Mouse (Mus musculus) R1 (cell line): ENCODE results near the gene Mfsd4a.

ENCODE experiments used
- DNase-seq: peaks from one replicate; pipeline ENCODE4 v3.0.0-alpha.2; 2018; ENCODE audit warnings: low read depth, low spot score

Mfsd4a gene

DNA sequence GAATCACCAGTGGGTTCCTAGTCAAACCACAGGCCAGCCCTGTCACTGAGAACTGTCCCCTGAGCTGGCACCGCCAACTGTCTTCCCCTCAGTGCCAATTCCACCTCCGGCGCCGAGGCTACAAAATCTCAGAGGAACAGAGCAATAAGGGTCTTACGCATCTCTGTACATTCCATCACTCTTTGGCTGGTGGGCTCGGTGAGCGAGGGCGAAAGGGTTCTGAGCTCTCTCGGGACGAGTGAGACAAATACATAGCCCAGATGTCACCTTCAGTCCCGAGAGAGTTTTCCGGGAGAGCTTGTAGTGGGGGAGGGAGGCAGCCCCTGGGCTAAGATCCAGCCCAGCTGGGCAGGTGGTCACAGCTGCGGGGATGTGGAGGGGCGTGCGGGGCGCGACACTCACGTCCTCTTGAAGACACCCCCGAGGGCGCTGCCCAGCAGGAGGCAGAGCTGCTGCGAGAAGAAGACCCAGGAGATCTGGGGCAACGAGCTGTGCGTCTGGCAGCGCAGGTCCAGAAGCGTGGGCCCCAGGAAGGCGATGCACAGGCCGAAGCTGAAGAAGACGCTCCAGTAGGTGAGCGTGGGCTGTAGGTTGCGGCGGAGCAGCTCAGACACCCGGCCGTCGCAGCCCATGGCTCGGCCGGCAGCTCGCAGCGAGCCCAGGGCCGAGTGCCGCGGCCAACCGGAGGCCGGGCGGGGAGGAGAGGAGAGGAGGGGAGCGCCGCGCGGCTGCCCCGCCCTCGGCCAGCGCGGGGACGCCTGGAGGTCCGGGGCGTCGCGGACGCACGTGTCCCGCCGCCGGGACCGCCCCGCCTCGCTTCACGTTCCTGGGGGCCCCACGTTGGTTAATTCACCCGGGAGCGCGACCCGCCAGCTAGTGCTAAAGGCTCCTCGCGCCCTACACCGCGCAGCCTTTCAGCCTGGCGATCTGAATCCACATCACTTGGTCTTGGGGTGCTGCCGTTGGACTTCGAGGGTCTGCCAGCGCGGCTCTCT, at the start of gene Mfsd4a:
Mfsd4a (minus strand) TSS at position 802 of the 995 bp plus-strand sequence.
- DNase-seq: peak; percentile 21

DNA sequence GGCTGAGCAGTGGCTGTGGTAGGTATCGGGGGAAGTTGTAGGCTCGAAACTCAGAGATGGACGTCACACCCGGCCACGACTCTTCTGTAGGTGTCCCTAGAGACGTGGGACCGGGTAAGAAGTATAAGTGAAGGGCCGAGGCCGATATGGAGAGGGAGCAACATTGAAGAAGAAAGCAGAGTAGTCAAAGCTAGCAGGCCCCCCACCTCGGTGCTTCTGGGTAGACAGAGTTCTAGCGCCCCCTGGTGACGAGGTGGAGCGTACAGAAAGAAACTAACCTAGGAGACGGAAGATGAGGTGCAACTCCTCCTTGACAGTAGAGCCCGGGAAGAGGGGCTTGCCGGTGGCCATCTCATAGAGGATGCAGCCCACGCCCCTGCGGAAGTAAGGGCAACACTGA, 48.7 kb upstream of the Mfsd4a start:
- DNase-seq: peak; percentile 76

DNA sequence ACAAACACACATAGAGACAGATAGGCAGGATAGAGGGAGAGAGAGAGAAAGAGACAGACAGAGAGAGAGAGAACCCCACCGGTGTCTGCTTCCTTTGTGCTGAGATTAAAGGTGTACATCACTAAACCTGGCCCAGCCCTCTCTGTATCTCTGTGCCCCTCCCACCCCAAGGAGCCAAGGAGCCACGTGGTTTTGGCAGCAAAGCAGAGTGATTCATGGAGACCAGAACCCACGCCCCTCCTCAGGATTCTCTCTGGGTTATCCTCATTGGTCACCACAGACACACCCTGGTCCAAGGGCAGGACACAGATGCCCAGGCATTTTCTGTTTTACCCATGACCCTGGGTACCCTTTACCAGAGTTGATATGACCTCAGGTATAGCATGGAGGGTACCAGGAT, 45.2 kb upstream of the Mfsd4a start:
- peak; percentile 25 for DNase-seq

DNA sequence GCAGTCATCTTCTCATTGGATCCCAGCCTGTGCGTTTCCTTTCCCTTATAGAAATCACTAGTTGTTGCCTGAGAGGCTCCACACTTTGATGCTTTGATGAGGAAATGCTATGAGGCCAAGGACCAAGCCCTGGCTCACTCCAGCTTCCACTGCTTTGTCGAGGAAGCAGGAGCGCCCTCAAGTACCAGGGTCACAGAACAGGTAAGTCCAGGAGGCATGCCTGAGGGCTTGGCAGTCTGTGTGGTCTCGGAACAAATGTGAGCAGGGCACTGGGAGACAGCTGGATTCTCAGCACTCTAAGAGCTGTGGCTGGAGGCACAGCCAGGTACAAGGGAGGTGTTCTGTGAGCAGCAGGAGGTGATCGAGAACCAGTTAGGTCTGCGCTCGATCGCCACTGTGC, 44.6 kb upstream of the Mfsd4a start:
- DNase-seq: no peak

DNA sequence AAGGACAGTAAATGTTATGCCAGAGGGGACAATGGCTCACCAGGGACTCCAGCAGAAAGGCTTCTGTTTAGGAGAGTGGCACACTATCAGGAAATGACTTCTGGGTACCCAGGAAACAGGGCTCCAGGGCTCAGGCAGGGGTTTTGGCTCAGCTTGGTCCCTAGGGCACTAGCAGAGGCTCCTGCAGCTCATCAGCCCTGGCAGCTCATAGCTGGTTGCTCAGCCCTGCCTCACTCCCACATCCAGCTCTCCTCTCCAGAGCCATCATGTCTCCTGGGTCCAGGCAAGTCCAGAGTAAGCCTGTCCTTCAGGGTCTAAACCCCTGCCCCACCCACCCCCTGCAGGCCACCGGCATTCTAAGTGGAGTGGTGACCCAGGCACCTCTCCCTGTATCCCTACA, 43.5 kb upstream of the Mfsd4a start:
- DNase-seq: no peak

DNA sequence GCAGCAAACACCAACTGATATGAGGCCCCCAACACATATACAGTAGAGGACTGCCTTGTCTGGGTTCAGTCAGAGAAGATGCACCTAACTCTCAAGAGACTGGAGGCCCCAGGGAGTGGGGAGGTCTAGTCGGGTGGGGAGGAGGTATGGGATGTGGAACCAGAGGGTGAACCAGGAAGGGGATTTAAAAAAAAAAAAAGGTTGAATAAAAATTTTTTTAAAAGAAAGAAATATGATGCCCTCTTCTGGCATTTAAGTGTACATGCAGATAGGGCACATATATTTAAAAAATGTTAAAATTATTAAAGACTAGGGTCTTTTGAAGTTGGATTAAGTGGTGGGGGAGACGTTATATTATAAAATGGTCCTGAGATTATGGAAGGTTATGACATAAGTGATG, 41.5 kb upstream of the Mfsd4a start:
- no peak for DNase-seq

DNA sequence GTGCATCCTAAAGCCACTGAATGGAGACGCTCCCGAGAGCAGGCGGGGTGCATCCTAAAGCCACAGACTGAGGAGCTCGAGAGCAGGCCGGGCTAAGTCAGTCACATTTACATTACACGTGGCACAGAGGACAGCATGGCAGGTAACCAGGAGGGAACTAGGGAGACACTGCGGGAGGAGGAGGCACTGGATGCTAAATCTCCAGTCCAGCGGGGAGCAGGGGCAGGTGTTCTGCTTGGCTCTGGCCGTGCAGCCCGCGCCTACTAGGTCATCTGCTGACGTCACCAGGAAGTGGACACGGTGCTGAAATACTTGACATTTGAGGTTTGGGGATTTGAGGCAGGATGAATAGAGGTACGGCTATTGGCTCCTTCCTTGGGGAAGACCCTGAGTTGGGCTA, 36.5 kb upstream of the Mfsd4a start:
- DNase-seq: no peak

DNA sequence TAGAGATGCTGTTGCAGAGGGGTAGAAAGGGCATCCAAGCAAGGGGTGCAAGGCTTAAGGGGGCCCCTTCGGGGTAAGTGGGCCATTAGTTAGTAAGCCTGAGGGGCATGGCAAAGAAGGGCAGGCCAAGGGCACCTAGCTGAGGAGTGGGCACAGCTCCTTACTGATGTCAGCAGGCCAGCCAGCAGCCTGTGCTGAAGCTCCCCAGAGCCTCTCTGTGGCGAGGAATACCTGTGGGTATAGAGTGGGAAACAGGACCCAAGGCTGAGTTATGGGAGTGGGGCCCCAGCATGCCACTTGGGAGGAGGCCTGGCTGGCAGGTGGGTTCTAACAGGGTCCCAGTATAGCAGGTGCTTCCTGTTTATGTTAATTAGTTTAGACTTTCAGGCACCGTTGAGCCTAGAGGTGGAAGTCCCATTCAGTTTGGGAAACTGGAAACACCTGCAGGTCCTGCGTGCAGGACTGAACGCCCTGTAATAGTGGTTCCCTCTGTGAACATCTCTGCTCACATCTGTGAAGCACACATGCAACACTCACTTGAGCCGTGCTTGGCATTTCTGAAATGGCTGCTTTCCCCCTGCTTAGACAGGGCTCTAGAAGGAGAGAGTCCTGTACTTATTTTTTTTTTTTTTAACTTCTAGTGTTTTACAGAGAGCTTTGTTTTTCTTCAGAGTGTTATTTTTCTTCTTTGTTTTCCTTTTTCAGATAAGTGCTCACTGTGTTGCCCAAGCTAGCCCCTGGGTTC, 34.3 kb upstream of the Mfsd4a start:
- no peak for DNase-seq

DNA sequence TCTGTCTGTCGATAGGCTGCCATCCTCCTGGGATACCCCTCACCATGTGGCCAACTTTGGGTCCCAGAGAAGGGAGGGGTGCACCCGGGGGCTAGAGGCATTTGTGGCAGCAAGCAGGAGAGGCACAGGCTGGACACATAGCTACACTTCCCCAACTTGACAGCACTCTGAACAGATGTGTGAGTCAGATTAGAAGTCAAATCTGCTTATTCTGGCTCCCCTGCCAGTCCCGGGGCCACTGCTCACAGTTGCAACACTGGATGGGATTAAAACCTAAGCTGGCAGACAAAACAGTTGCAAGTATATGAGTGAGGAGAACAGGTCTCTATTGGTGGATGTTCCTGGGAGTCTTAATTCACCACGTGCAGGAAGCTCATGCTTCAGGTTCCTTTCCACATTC, 31.9 kb upstream of the Mfsd4a start:
- no peak for DNase-seq

DNA sequence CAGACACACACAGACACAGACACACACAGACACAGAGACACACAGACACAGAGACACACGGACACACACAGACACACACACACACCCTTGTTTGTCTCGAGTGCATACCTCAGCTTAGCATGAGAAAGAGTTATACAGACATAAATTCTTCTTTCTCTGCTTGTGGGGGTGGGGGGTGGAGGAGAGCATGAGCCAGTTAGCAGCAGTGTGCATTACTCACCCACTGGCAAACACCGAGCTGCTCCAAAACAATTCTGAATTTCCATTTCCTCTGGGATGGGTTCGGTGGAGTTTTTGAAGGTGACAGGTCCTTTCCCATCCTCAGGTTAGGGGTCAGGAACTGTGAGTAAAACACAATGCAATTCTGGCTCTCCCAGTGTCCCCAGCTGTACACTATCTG, 31.2 kb upstream of the Mfsd4a start:
- DNase-seq: no peak

DNA sequence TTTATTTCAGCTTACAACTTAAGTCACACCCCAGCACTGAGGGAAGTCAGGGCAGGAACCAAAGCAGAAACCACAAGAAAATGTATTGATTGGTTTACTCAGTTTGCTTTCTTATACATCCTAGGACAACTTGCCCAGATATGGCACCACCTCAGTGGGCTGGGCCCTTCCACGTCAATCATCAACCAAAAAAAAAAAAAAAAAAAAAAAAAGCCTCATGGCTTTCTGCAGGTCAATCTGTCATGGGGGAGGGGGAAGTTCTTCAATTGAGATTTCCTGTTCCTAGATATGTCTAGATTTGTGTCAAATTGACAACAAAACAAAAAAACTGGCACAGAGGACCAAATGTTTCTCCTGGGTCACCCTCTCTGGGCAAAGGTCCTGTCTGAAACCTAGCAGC, 30.2 kb upstream of the Mfsd4a start:
- no peak for DNase-seq

DNA sequence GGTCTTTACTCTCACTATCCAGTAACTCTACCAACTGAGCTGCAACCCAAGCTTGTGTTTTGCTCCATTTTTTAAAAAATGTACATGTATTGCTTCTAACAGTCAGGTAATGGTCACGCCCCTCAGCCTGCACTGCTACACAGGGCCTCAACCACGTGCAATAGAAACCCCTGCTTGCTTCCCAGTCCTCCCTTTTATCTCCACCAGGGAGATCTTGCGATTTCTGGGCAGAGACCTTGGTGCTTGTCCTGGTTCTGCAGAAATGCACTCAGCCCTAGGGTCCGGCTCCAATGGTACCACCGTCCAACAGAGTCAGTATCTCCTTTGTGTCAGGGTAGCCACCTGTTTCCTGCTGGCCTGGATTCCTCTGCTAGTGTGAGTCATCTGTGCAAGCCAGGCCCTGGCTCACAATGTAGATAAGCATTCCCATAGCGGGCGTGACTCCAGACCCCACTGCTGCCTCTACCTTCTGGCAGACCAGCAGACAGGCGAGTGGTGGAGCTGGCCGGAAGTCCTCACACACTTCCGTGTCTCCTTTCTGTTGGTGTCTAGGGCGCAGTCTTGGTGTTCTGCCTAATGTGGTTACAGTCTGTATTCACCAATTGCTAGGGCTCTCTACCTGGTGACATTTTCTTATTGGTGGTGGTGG, 27.6 kb upstream of the Mfsd4a start:
- DNase-seq: no peak

DNA sequence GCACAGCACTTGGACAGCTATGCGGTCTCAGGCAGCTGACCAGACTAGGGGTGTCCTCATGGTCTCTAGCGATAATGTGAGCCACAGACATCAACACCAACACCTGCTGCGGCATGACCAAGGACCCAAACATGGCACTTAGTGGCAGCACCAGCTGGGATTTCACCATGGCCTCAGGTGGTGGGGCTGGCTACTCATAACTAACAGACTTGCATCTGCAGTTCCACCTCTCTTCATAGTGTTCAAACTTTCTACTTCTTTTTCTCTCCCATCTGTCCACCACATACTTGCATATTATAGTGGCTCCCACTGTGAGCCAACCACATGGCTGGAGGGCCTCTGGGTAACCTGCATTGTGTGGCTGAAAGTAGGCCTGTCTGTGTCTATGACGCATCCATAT, 25.4 kb upstream of the Mfsd4a start:
- no peak for DNase-seq

DNA sequence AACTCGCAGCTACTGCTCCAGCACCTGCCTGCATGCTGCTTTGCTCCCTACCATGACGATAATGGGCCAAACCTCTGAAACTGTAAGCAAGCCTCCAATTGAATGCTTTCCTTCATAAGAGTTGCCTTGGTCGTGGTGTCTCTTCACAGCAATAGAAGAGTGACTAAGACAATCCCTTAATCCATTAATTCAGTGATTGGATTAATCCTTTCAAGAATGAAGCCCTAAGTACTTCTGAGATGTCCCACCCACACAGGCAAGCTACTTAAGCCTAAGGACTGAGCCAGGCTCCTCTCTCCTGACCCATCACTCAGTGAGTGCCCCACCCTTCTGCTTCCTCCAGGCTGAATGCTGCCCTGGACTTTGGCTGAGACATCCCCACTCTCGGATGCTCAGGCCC, 22.4 kb upstream of the Mfsd4a start:
- no peak for DNase-seq

DNA sequence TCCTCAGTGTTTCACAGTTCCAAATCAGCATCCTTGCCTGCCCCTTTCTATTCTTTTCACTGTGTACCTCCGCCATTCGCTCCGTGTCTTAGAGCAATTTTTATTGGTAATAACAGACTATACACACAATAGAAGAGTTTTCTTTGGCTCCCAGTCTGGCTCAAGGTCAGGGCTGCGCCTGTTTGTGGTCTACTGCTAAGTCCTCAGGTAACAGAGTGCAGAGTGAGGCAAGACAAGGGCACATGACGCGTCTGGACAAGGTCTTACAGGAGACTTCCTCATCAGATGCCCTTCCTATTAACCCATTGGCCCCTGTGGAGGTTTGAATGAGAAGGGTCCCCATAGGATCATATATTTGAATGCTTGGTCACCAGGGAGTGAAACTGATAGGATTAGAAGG, 21.9 kb upstream of the Mfsd4a start:
- DNase-seq: no peak

DNA sequence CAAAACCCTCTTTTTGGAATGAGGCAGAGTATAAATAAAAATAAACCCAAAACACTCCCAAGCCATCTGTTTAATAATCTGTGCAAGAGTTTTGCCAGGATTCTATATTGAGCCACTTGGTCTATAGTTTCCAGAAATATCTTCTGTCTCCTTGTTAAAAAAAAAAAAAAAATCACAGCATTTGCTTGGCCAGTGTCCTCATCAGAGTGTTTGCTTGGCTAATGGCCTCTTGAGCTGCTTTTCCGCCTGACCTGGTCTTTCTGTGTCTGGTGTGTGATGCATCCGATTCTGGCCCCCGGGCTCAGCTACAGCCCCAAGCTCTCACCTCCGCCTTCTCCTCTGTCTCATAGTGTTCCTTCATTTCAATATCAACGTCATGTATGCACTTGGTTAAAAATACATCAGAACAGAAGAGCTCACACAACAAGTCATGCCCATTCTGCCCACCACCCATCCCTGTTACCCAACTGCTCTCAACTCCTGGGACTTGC, 20.4 kb upstream of the Mfsd4a start:
- DNase-seq: no peak

DNA sequence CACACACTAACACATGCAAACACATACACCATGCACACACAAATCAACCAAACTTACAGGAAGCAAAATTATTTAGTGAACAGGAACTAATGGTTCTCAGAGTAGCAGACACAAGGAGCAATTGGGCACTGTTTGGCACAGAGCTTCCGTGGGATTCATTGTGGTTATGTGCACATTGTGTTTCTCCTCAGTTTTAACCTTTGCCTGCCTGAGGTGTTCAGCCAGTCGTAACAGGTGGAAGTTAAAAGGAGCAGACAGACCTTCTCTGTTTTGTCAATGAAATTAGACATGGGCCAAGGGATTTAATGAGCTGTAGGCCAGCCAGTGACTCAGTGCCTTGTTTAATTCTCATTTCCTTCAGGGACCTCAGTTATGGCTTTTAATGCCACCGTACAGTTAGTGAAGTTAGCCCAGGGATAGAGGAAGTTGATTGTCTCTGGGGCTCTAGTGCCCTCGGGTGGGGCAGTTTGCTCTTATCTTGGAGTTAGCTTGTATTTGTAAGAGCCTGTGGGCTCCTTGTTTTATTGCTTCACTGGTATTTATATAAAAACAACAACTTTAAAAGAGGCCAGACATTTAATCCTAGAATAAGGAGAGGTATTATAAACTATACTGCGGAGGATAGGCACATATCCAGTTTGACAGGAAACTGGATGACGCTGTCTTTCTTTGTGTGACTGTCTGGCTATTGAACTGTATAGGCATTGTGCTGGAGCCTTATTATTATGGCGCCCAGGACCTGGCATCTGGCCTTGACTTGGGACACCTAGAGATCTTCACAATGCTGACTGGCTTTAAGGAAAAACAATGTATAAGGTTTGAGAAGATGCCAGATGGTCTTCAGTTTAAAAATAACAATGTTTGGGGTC, 17.6 kb upstream of the Mfsd4a start:
- no peak for DNase-seq

DNA sequence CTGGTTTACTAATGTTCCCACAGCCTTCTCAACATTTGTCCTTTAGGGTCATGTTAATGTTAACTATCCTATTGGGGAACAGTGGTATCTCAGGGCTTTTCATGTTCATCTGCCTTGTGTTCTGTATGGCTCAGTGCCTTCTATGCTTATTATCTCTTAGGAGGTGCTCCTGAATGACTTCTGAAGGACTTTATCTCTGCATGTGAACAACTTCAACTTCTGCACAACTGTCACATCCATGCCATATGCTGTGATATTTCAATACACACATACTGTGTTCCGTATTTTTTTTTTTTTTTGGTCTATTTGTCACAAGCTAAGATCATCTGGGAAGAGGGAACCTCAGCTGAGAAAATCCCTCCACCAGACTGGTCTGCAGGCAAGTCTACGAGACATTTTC, 10.6 kb upstream of the Mfsd4a start:
- DNase-seq: no peak

DNA sequence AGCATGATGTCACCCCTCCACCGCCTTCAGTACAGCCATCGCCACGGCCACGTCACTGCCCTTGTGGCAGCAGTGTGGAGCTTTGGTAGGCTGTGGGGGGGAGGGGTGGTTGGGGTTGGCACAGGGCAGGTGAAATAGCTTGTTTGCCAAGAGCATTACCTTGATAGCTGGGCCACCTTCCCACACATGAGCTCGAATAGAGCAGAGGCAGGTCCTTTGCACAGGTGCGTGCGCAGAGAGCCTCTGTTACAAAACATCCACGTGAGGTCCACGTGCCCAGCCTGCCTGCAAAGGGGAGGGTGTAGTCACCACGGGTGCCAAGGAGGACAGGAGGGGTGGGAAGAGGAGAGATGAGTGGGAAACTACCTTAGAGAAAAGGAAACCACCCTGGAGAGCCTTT, 7.7 kb upstream of the Mfsd4a start:
- DNase-seq: no peak

DNA sequence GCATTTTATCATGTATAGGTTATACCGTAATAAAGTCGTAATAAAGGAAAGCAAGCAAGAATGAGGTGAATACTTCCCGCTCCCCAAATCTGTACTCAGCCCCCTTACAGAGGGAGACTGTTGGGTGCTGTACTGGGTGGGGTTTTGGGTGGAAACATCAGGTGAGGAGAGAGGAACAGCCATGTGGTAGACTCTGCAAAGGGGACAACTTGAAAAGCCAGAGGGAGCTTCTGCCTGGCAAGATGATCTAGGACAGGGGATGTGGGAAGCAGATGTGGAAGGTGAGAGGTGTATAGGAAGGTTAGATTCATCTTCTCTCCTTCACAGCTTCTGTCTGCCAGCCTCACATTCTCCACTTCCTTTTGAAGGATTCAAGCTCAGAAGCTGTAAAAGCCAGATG, 2.8 kb upstream of the Mfsd4a start:
- no peak for DNase-seq

DNA sequence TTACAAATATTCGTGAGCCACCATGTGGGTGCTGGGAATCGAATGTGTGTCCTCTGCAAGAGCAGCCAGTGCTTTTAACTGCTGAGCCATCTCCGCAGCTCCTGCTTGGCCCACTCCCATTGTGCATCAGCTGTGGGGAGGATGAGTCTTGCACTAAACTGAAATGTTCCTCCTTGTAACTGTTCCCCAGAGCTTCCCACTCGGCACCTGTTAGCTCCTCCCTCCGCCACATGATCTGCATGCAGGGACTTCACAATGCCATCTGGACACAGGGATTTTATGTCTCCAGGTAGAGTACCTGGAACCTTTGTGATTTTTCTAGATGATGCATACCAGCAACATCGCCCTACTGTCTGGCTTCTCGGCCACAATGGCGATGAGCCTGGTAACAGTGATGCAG, 1.6 kb upstream of the Mfsd4a start:
- no peak for DNase-seq
